Mouse (Mus musculus) intestine, postnatal 0 days (tissue): ENCODE results near the gene Gm16506. TPM values are rescaled to one million over a fixed set of nuclear protein-coding genes. Genes with fewer than 3 reads are reported as not detected.
"Not testable (repeated sequence)": the region's sequence is repeated elsewhere in the genome, so short reads cannot be mapped to it uniquely, and the experiment has no call there.

Source experiments
- ATAC-seq: fragments of 200-750 bp; cut with Nextera tagmentation; 2 replicates; pipeline ENCODE4 v1.8.0; 2017; ENCODE audit warnings: mild to moderate bottlenecking, moderate TSS enrichment, moderate library complexity
- H3K27ac ChIP-seq: fragments of 300-500 bp; sonication (generic); 2 replicates; pipeline ENCODE4 v1.5.1; 2014; ENCODE audit warnings: mild to moderate bottlenecking, low read depth, low read length, moderate library complexity
- H3K27me3 ChIP-seq: fragments of 300-500 bp; sonication (generic); replicated peaks from 2 replicates; pipeline ENCODE4 v1.6.1; 2014; ENCODE audit warnings: low read length, mixed read lengths; ENCODE audit not compliant: control insufficient read depth, insufficient read depth
- H3K36me3 ChIP-seq: fragments of 300-500 bp; sonication (generic); 2 replicates; pipeline ENCODE4 v1.6.1; 2014; ENCODE audit warnings: mild to moderate bottlenecking, moderate library complexity; ENCODE audit not compliant: control insufficient read depth, insufficient read depth
- H3K4me1 ChIP-seq: fragments of 300-500 bp; sonication (generic); replicated peaks from 2 replicates; pipeline ENCODE4 v1.6.1; 2014; ENCODE audit warnings: antibody characterized with exemption, low read length, mixed read lengths; ENCODE audit not compliant: control insufficient read depth, insufficient read depth
- H3K4me2 ChIP-seq: fragments of 300-500 bp; sonication (generic); replicated peaks from 2 replicates; pipeline ENCODE4 v1.6.1; 2014; ENCODE audit warnings: low read depth, mild to moderate bottlenecking, moderate library complexity
- H3K4me3 ChIP-seq: fragments of 300-500 bp; sonication (generic); 2 replicates; pipeline ENCODE4 v1.5.1; 2014; ENCODE audit warnings: low read depth, low read length
- H3K9ac ChIP-seq: fragments of 300-500 bp; sonication (generic); 2 replicates; pipeline ENCODE4 v1.6.1; 2014; ENCODE audit warnings: mild to moderate bottlenecking, low read depth, low read length
- H3K9me3 ChIP-seq: fragments of 300-500 bp; sonication (generic); 2 replicates; pipeline ENCODE4 v1.6.1; 2016; ENCODE audit warnings: mixed run types; ENCODE audit not compliant: control insufficient read depth
- WGBS: fragments of 180-500 bp; shearing (Covaris S2); extraction: QIAGEN DNeasy Blood & Tissue Kit; methylation state at CpG from one replicate; pipeline ENCODE4 v1.1.7; 2014; 5-methylcytosine and 5-hydroxymethylcytosine counted together
- polyA plus RNA-seq: library from polyadenylated mRNA; unstranded; fragments of >200 nt; fragmentation: Nextera tagmentation; extraction: Ambion mirVana; gene quantifications from 2 replicates; pipeline ENCODE4 v1.2.1, GENCODE M21; 2015

Gm16506 gene
- not detected in 2 replicates for polyA plus RNA-seq

DNA sequence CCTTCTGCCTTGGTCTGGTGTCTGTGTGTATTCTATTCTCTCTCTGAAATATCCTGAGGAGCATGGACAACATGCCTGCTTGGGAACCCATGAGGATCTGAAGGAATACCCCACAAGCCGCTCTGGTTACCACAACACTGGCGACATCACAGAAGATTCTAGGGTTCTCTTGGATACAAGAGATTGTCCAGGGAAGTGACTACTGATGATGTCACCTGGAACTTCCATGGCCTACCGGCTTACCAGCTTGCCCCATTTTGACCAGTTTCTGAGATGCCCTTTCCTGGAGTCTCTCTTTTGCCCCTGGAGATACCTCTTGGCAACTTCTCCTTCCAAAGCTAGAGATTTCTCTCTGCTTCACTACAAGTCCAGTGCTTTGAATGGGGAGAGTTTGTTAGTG, at the start of gene Gm16506:
Gm16506 (minus strand) TSS at position 101 of the 400 bp plus-strand sequence.
- 98% methylated on average over 2 of the region's 3 CpGs for WGBS
- not testable (repeated sequence) for H3K27me3 ChIP-seq, H3K4me3 ChIP-seq, H3K36me3 ChIP-seq, H3K4me2 ChIP-seq, H3K4me1 ChIP-seq, ATAC-seq, H3K9ac ChIP-seq, H3K9me3 ChIP-seq, H3K27ac ChIP-seq

DNA sequence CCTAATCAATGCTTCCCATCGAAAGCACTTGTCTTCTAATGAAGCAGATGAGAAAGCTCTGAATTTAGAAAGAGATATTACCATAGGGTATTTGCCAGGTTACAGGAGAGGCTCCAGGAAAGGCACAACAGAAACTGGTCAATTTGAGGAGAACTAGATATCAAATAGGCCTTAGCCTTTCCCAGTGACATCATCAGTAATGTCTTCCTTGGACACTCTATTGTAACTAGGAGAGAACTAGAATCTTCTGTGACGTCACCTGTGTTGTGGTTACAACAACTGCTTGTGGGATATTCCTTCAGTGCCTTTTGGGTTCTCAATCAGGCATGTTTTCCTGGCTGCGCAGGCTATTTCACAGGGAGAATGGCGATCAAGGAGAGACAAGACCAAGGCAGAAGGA, 20.3 kb upstream of the Gm16506 start, which contains the start of gene Gm6526:
Gm6526 (plus strand) TSS at position 301 of the 400 bp plus-strand sequence.
- H3K4me1 ChIP-seq, ATAC-seq, H3K36me3 ChIP-seq, H3K27ac ChIP-seq, H3K4me2 ChIP-seq, H3K9me3 ChIP-seq, H3K27me3 ChIP-seq, H3K4me3 ChIP-seq, H3K9ac ChIP-seq: not testable (repeated sequence)
- 81% methylated on average over 4 of the region's 4 CpGs for WGBS

DNA sequence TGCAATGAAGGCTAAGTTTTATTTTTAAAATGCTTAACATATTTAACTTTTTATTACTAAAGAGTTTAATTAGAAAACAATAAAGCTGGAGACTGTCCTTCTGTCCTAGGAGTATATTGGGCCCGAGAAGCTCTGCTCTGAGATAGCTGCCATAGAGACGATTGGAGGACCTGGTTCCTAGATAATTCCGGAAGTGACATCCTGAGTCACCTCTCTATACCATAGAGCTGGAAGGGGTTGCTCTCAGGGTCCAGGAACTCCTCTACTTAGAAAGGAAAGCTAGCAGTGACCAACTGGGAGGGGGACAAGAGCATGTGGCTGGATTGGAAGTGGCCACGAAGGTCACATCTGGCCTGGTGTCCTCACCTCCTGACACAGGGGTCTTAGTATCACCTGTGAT, 29.7 kb downstream of the Gm16506 start, which contains the start of gene Gm7324:
Gm7324 (plus strand) TSS at position 208 of the 400 bp plus-strand sequence.
- not testable (repeated sequence) for H3K36me3 ChIP-seq, H3K27me3 ChIP-seq, H3K4me3 ChIP-seq, ATAC-seq, H3K4me1 ChIP-seq, H3K4me2 ChIP-seq, H3K27ac ChIP-seq, H3K9me3 ChIP-seq, H3K9ac ChIP-seq
- 90% methylated on average over 4 of the region's 4 CpGs for WGBS

GRCm38 (mm10) chr14:43677099-43677498, 50.2 kb downstream of the Gm16506 start, which contains the start of gene Gm8165:
Gene Gm8165 (minus strand): TSS chr14:43677199.
- not testable (repeated sequence) for H3K27ac ChIP-seq, H3K4me3 ChIP-seq, ATAC-seq, H3K4me1 ChIP-seq, H3K9ac ChIP-seq, H3K27me3 ChIP-seq, H3K36me3 ChIP-seq, H3K9me3 ChIP-seq, H3K4me2 ChIP-seq
- no CpG with 5 or more reads among the region's 2 CpGs for WGBS

Other genes with a start within 250 kb of the Gm16506 start
- not detected in 2 replicates for gene Gm5799, start 183.9 kb downstream of the Gm16506 start, polyA plus RNA-seq
- not detected in 2 replicates for gene Gm17654, start 148.3 kb downstream of the Gm16506 start, polyA plus RNA-seq
- gene Gm10375, start 119.5 kb downstream of the Gm16506 start, polyA plus RNA-seq: not detected in 2 replicates
- not detected in 2 replicates for gene Gm8165, start 50.3 kb downstream of the Gm16506 start, polyA plus RNA-seq
- gene Gm7324, start 29.7 kb downstream of the Gm16506 start, polyA plus RNA-seq: 0.31 and 0.73 TPM in 2 replicates
- gene Gm6526, start 20.4 kb upstream of the Gm16506 start, polyA plus RNA-seq: not detected in 2 replicates
- gene Gm8180, start 57.3 kb upstream of the Gm16506 start, polyA plus RNA-seq: not detected in 2 replicates
- not detected in 2 replicates for gene Ear1, start 148.0 kb upstream of the Gm16506 start, polyA plus RNA-seq
- gene Ear10, start 196.1 kb upstream of the Gm16506 start, polyA plus RNA-seq: not detected in 2 replicates
- gene Gm8113, start 197.9 kb upstream of the Gm16506 start, polyA plus RNA-seq: 2.6 and 3.5 TPM in 2 replicates
- not detected in 2 replicates for gene Ang5, start 229.6 kb upstream of the Gm16506 start, polyA plus RNA-seq